Mouse (Mus musculus): ENCODE data around the gene Pnpla6. TPM values are rescaled to one million over a fixed set of nuclear protein-coding genes. Genes with fewer than 3 reads are reported as not detected.

The Pnpla6 gene
- polyA plus RNA-seq, 1 experiment from 2014 or later: 24.6 TPM

DNA sequence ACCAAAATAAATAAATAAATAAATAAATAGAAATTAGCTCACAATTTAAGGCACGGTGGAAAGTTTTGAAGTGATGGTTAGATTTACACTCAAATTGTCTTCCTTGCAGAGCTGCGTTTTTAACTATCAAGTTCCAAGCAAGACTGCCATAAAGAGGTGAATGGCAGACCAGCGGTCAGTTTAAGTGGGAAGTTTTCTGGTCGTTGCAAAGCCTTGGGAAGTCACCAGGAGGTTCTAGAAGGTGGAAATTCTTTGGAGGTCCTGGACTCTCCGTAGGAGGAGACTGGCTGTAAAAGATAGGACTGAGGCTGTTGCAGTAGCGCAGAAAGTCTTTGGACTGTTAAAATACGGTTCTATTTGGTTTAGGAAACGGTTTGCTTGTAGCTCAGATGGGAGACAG, 15.4 kb upstream of the Pnpla6 start:
- peak; percentile 2; the same call in 1 of the 2 replicates for ATAC-seq (ENCODE audit: insufficient number of reproducible peaks, insufficient read depth, low FRiP score, low read depth)

DNA sequence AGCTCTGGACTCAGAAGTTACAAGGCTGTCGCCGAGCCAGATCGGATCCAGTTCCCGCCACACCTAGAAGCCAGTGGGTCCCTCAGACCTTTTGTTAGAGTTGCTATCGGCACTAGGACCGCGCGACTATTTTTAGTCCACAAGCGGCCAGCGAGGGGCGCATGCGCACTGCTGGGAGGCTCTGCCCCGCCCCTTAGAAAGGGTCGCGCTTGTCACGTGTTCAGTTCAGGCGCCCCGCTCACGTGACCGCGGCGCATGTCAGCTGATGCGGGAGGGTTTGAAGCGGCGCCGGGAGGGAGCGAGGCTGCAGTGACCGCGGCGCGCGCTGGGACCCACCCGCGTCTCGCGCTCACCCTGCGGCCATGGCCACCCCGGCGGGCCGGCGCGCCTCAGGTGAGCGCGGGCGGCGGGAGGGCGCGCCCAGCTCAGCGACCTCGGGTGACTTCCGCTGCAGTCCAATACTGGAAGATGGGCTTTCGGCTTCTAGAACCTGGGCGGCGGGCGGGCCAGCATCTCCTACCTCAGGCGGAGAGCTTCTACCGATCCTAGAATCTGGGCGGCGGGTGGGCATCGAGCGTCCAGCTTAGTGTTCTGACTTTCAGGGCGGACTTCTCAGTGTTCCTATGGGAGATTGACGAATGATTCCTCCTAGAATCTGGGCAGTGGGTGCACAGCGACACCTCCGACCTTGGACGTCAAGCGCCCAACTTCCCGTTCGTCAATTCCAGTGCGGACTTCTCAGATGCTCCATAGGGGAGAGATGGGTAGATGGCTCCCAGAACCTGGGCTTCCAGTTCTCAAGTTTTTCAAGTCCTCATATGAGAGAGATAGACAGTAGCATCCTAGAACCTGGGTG, 14.7 kb upstream of the Pnpla6 start, which contains the start of gene Mcoln1:
Gene Mcoln1 (plus strand): TSS at position 223 of the 856 bp plus-strand sequence.
- ATAC-seq (ENCODE audit: insufficient number of reproducible peaks, insufficient read depth, low FRiP score, low read depth): peak; percentile 89
- H3K9ac ChIP-seq (replicated peaks; ENCODE audit: low read depth, low read length): peak within 1 kb of the TSS; percentile 73
- peak within 1 kb of the TSS; percentile 83 for H3K4me2 ChIP-seq (replicated peaks; ENCODE audit: low read depth, low read length)
- 0 out of 2 replicates have a peak, but pooled peaks cover 17% of the 10 kb centered on the region for H3K4me1 ChIP-seq (ENCODE audit: control insufficient read depth, insufficient read depth, low read length)
- peaks cover 20% of the 10 kb centered on the region for H3K36me3 ChIP-seq (ENCODE audit: control insufficient read depth, insufficient read depth, low read length)
- H3K27me3 ChIP-seq (ENCODE audit: control insufficient read depth, insufficient read depth, low read length): no peaks in the 10 kb centered on the region
- under 1% methylated on average over 70 of the region's 70 CpGs for WGBS
- H3K4me3 ChIP-seq (ENCODE audit: low read depth, low read length): peak within 1 kb of the TSS; percentile 66
- H3K27ac ChIP-seq (ENCODE audit: low read length): peak within 1 kb of the TSS; percentile 93
- no peaks in the 10 kb centered on the region for H3K9me3 ChIP-seq (ENCODE audit: control insufficient read depth, low read depth, low read length)

More for the DNA sequence above, 15.4 kb upstream of the Pnpla6 start:
- Histone ChIP-seq H3K4me3 (ENCODE audit: low read depth, low read length) (peak overlapping the region; percentile 66), H3K4me2 (replicated peaks; ENCODE audit: low read depth, low read length) (peak overlapping the region; percentile 68), H3K27me3 (ENCODE audit: control insufficient read depth, insufficient read depth, low read length) (no peaks in the 10 kb centered on the region), H3K36me3 (ENCODE audit: control insufficient read depth, insufficient read depth, low read length) (peaks cover 22% of the 10 kb centered on the region), H3K9me3 (ENCODE audit: control insufficient read depth, low read depth, low read length) (no peaks in the 10 kb centered on the region), H3K27ac (ENCODE audit: low read length) (peak overlapping the region; percentile 93), H3K4me1 (ENCODE audit: control insufficient read depth, insufficient read depth, low read length) (0 out of 2 replicates have a peak, but pooled peaks cover 17% of the 10 kb centered on the region), H3K9ac (replicated peaks; ENCODE audit: low read depth, low read length) (peak overlapping the region; percentile 73)
- WGBS: 3% methylated on average over 8 of the region's 8 CpGs

DNA sequence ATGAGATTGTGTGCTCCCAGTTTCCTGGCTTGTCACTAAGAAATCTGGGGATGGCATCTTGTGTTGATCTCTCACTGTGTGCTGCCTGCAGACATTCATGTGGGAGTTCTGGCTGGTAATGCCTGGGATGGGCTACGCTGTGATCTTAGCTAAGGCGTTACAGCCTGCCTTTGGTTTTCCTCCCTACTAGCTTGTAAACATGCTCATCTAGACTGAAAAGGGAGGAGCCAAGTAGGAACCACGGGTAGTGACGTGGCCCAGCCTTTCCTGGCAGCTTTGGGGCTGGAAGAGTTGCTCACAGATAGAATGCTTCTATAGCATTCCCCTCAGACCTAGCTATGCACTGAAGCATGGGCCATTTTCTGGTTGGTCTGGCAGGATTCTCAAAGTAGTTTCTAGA, 13.0 kb upstream of the Pnpla6 start:
- Histone ChIP-seq H3K27me3 (ENCODE audit: control insufficient read depth, insufficient read depth, low read length) (no peaks in the 10 kb centered on the region), H3K36me3 (ENCODE audit: control insufficient read depth, insufficient read depth, low read length) (peaks cover 7% of the 10 kb centered on the region), H3K9ac (replicated peaks; ENCODE audit: low read depth, low read length) (no peak overlapping the region), H3K27ac (ENCODE audit: low read length) (no peak overlapping the region), H3K4me3 (ENCODE audit: low read depth, low read length) (no peak overlapping the region), H3K4me1 (ENCODE audit: control insufficient read depth, insufficient read depth, low read length) (0 out of 2 replicates have a peak, but pooled peaks cover 17% of the 10 kb centered on the region), H3K4me2 (replicated peaks; ENCODE audit: low read depth, low read length) (no peak overlapping the region), H3K9me3 (ENCODE audit: control insufficient read depth, low read depth, low read length) (no peaks in the 10 kb centered on the region)
- 65% methylated on average over 4 of the region's 4 CpGs for WGBS
- no peak for ATAC-seq (ENCODE audit: insufficient number of reproducible peaks, insufficient read depth, low FRiP score, low read depth)

DNA sequence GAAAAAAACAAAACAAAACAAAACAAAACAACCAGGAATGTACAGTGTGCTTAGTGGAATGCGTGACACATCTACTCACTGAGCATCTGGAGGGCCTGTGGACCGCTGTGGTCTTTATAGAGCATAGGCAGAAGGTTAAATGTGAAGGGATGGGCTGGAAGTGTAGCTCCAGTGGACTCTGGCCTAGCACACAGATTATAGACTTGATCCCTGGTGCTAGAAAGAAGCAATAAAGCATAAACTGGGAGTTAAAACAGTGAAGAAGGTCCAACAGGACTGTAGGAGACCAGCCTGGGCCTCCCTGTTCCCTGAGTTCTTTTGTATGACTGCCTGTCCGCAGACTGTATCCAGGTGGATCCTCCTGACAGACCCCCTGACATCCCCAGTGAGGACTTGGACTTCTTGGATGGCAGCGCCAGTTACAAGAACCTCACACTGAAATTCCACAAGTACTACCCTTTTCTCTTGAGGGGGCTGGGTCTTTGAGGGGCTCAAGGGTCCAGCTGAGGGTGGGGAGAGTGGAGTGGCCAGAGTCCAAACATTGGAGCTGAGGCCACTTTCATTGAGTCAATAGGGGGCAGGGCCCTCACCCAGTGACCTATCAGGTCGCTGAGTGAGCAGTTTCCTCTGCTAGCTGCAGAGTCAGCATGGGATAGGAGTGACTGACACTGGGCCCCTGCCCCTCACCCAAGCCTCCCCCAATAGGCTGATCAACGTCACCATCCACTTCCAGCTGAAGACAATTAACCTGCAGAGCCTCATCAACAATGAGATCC, 7.0 kb upstream of the Pnpla6 start:
- no peak overlapping the region for H3K4me3 ChIP-seq (ENCODE audit: low read depth, low read length)
- no peaks in the 10 kb centered on the region for H3K9me3 ChIP-seq (ENCODE audit: control insufficient read depth, low read depth, low read length)
- no peaks in the 10 kb centered on the region for H3K4me1 ChIP-seq (ENCODE audit: control insufficient read depth, insufficient read depth, low read length)
- no peak for ATAC-seq (ENCODE audit: insufficient number of reproducible peaks, insufficient read depth, low FRiP score, low read depth)
- no peak overlapping the region for H3K27ac ChIP-seq (ENCODE audit: low read length)
- H3K27me3 ChIP-seq (ENCODE audit: control insufficient read depth, insufficient read depth, low read length): no peaks in the 10 kb centered on the region
- no peak overlapping the region for H3K9ac ChIP-seq (replicated peaks; ENCODE audit: low read depth, low read length)
- peaks cover 28% of the 10 kb centered on the region for H3K36me3 ChIP-seq (ENCODE audit: control insufficient read depth, insufficient read depth, low read length)
- 85% methylated on average over 6 of the region's 6 CpGs for WGBS
- H3K4me2 ChIP-seq (replicated peaks; ENCODE audit: low read depth, low read length): no peak overlapping the region

DNA sequence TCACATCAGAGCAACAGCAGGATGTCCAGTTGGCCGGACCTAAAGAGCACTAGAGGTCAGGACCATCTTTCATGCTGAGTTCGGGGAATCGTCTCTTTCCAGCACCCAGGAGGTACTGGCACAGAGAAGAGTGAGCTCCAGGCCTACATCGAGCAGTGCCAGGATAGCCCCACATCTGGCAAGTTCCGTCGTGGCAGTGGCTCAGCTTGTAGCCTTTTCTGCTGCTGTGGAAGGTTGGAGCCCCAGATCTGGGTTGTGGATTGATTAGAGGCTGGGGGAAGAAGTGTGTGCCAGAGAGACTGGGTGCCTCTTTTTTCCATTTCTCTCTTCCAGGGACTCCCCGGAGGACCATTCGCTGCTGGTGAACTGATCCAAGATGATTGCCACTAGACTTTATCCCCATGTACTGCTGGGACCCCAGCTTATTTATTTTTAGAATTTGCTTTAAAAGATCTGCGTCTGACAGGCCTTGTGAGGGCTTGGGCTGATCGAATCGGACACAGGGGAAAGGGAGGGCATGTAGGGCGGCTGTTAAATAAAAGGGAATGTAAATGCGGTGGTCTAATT, 420 bp upstream of the Pnpla6 start:
- no peak for ATAC-seq (ENCODE audit: insufficient number of reproducible peaks, insufficient read depth, low FRiP score, low read depth)
- no peaks in the 10 kb centered on the region for H3K27me3 ChIP-seq (ENCODE audit: control insufficient read depth, insufficient read depth, low read length)
- no peak overlapping the region; the same call in 1 of the 2 replicates for H3K9ac ChIP-seq (replicated peaks; ENCODE audit: low read depth, low read length)
- H3K27ac ChIP-seq (ENCODE audit: low read length): no peak overlapping the region
- no peaks in the 10 kb centered on the region for H3K9me3 ChIP-seq (ENCODE audit: control insufficient read depth, low read depth, low read length)
- peak overlapping the region; percentile 52 for H3K4me3 ChIP-seq (ENCODE audit: low read depth, low read length)
- 33% methylated on average over 13 of the region's 13 CpGs for WGBS
- peak overlapping the region; percentile 90 for H3K4me2 ChIP-seq (replicated peaks; ENCODE audit: low read depth, low read length)
- no peaks in the 10 kb centered on the region for H3K4me1 ChIP-seq (ENCODE audit: control insufficient read depth, insufficient read depth, low read length)
- H3K36me3 ChIP-seq (ENCODE audit: control insufficient read depth, insufficient read depth, low read length): peaks cover 17% of the 10 kb centered on the region

DNA sequence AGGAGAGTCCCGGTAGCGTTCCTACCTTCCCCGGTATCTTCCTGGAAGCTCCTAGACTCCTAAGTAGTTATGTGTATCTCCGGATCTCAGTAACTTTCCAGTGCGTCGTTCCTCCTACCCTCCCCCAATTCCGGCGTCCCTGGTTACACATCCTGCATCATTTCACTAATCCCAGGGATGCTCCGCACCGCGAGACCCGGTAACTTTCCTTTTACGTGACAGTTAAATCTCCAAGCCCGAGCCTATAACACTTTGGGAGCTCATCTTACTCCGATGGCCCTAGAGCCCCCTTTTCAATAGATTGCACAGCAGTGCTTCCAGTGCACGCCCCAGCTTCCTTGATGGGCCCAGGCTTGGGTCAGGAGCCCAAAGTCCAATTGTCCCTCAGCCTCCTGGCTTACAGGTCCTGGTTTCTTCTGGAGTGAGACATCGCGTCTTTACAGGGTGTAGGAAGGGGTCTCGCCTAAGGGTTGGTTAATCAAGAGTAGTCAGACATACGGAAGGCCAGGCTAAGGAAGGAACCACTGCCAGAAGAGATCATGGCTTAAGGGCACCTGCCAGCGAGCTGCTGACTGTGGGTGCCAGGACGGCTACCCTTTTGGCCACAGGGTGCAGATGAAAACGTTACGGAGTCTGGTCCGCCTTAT, 710 bp downstream of the Pnpla6 start:
- no peaks in the 10 kb centered on the region for H3K27me3 ChIP-seq (ENCODE audit: control insufficient read depth, insufficient read depth, low read length)
- peak; percentile 12 for ATAC-seq (ENCODE audit: insufficient number of reproducible peaks, insufficient read depth, low FRiP score, low read depth)
- no peaks in the 10 kb centered on the region for H3K4me1 ChIP-seq (ENCODE audit: control insufficient read depth, insufficient read depth, low read length)
- H3K9ac ChIP-seq (replicated peaks; ENCODE audit: low read depth, low read length): peak overlapping the region; percentile 43
- WGBS: under 1% methylated on average over 25 of the region's 25 CpGs
- H3K9me3 ChIP-seq (ENCODE audit: control insufficient read depth, low read depth, low read length): no peaks in the 10 kb centered on the region
- peak overlapping the region; percentile 90 for H3K4me2 ChIP-seq (replicated peaks; ENCODE audit: low read depth, low read length)
- H3K4me3 ChIP-seq (ENCODE audit: low read depth, low read length): peak overlapping the region; percentile 52
- peak overlapping the region; percentile 70; the same call in 1 of the 2 replicates for H3K27ac ChIP-seq (ENCODE audit: low read length)
- H3K36me3 ChIP-seq (ENCODE audit: control insufficient read depth, insufficient read depth, low read length): peaks cover 10% of the 10 kb centered on the region

DNA sequence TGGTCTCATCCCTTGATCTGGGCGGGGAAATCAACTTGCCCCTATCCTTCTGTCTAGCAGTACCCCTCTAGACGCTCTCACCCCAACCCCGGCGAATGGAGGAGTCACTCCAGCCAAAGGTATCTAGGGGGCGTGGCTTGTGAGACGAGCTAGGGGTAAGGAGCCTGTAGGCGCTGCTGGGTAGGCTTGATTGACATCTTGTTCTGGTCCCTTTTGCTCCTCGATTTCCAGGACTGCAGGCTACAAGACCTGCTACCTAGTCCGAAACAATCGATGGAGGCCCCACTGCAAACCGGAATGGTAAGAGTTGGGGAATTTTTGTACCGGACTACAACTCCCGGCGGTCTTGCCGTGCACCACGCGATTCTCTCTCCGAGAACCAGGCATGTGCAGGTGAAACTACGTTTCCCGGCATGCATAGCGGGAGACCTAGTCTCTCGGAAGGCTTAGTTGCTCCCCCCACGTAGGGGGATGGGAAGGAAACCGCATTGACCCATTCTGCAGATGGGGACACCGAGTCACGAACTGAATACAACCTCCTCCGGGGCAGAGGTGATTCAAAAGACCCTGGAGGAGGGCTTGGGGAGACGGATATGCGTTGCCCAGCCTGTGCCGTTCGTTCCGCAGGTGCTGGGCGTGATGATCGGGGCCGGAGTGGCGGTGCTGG, 1.4 kb downstream of the Pnpla6 start:
- Histone ChIP-seq H3K27me3 (ENCODE audit: control insufficient read depth, insufficient read depth, low read length) (no peaks in the 10 kb centered on the region), H3K4me1 (ENCODE audit: control insufficient read depth, insufficient read depth, low read length) (no peaks in the 10 kb centered on the region), H3K27ac (ENCODE audit: low read length) (peak overlapping the region; percentile 70), H3K4me3 (ENCODE audit: low read depth, low read length) (peak overlapping the region; percentile 52), H3K9ac (replicated peaks; ENCODE audit: low read depth, low read length) (peak overlapping the region; percentile 49), H3K36me3 (ENCODE audit: control insufficient read depth, insufficient read depth, low read length) (peaks cover 7% of the 10 kb centered on the region), H3K4me2 (replicated peaks; ENCODE audit: low read depth, low read length) (peak overlapping the region; percentile 90), H3K9me3 (ENCODE audit: control insufficient read depth, low read depth, low read length) (no peaks in the 10 kb centered on the region)
- under 1% methylated on average over 36 of the region's 36 CpGs for WGBS
- ATAC-seq (ENCODE audit: insufficient number of reproducible peaks, insufficient read depth, low FRiP score, low read depth): peak; percentile 87

Data from stomach, embryonic 14.5 days (tissue).